10 mouse cellular contexts compared by ENCODE assay signal in the genomic region with DNA sequence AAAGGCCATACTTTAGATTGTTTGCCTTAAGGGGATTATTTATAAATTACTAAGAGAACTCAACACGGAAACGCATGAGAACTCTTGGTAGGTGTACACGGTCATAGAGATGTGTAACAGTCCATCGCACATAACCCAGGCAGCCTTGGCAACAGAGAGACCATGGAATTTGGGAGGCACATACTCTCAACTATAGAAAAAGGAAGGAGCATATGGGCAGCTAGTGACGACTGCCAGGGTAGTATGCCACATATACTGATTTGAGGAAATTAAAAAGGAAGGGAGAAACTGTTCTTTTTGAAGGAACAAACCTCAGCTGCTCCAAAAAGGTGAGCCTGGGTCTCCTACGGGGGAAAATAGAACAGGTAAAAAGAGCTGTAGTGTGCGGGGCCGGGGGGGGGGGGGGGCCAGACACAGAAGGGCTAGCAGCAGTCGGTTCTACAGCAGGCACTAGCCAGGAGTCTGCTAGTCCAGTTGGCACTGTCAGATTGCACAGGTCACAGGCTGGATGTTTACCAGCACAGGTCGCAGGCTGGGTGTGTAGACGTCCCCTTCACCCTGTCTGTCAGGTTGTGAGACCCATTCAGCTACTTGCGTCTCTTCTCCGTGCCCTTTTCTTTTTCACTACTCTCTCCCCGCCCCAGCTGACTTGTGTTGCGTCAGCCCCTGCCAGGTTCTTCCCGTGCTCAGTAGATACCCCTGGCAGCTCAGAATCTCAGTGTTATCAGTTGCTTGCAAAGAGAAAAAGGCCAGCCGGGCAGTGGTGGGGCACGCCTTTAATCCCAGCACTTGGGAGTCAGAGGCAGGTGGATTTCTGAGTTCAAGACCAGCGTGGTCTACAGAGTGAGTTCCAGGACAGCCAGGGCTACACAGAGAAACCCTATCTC. TPM values are rescaled to one million over a fixed set of nuclear protein-coding genes. Genes with fewer than 3 reads are reported as not detected.
A peak's percentile ranks its signal among the peaks of the same experiment; 100 is the strongest.
DNase-seq lines count a peak whose midpoint lies in the region; ATAC-seq lines count a peak whose summit lies in the region.
"Had no signal": no experiment of that assay in that cellular context is flagged by ENCODE, and none has a peak within 500 bp of the region (broad histone marks: within the 10 kb centered on the region; RNA-seq: fewer than 3 reads in every experiment).

No protein-coding gene starts in this region.

- H3K9ac ChIP-seq in midbrain, embryonic 12.5 days (replicated peaks), result 0 out of 2 replicates have a peak overlapping the region, but pooled peaks have one; percentile 5
- no peak overlapping the region for H3K9ac ChIP-seq in midbrain, embryonic 15.5 days
- H3K9ac ChIP-seq in heart, embryonic 15.5 days, result no peak overlapping the region; the same call in 1 of the 2 replicates
- no peak overlapping the region for H3K9ac ChIP-seq in stomach, embryonic 15.5 days

- no peak overlapping the region for H3K4me2 ChIP-seq in midbrain, embryonic 12.5 days (replicated peaks)
- no peak overlapping the region for H3K4me2 ChIP-seq in midbrain, embryonic 15.5 days
- H3K4me2 ChIP-seq in heart, embryonic 15.5 days, result no peak overlapping the region; the same call in 1 of the 2 replicates
- H3K4me2 ChIP-seq in stomach, embryonic 15.5 days, result no peak overlapping the region

- no peak for DNase-seq in frontal cortex, postnatal 14 days (ENCODE audit: low spot score in 2 of 2)
- DNase-seq in adrenal gland, adult 8-10 months, result no peak
- DNase-seq in limb, embryonic 10.5 days (ENCODE audit: low spot score), result no peak
- DNase-seq: thymus, adult 2 months had no signal

- WGBS in midbrain, embryonic 12.5 days, result 62% methylated on average over 17 of the region's 19 CpGs
- WGBS in midbrain, embryonic 15.5 days, result 54% methylated on average over 19 of the region's 19 CpGs
- 53% methylated on average over 19 of the region's 19 CpGs for WGBS in heart, embryonic 15.5 days
- WGBS in stomach, embryonic 15.5 days, result 53% methylated on average over 19 of the region's 19 CpGs
- WGBS in limb, embryonic 10.5 days, result 77% methylated on average over 19 of the region's 19 CpGs

- peak; percentile 27; the same call in 1 of the 2 replicates for ATAC-seq in frontal cortex, adult (ENCODE audit: low TSS enrichment)
- ATAC-seq in midbrain, embryonic 12.5 days (ENCODE audit: low FRiP score, low read depth), result no peak
- no peak for ATAC-seq in midbrain, embryonic 15.5 days (replicated peaks)
- no peak for ATAC-seq in heart, embryonic 15.5 days (replicated peaks; ENCODE audit: insufficient number of reproducible peaks, insufficient read depth, low FRiP score, low read depth)
- ATAC-seq in stomach, embryonic 15.5 days (ENCODE audit: insufficient read depth, low FRiP score, low read depth), result 0 out of 2 replicates have a peak, but pooled peaks have one; percentile 25
- ATAC-seq: hindbrain, postnatal 0 days had no signal

- no peak overlapping the region for H3K4me3 ChIP-seq in midbrain, embryonic 12.5 days
- H3K4me3 ChIP-seq in midbrain, embryonic 15.5 days, result no peak overlapping the region
- no peak overlapping the region for H3K4me3 ChIP-seq in heart, embryonic 15.5 days
- H3K4me3 ChIP-seq in stomach, embryonic 15.5 days (replicated peaks), result no peak overlapping the region
- no peak overlapping the region for H3K4me3 ChIP-seq in limb, embryonic 10.5 days

- H3K36me3 ChIP-seq in midbrain, embryonic 12.5 days, result no peaks in the 10 kb centered on the region
- H3K36me3 ChIP-seq in midbrain, embryonic 15.5 days (replicated peaks), result no peaks in the 10 kb centered on the region
- H3K36me3 ChIP-seq in heart, embryonic 15.5 days, result no peaks in the 10 kb centered on the region
- H3K36me3 ChIP-seq in stomach, embryonic 15.5 days, result no peaks in the 10 kb centered on the region
- H3K36me3 ChIP-seq in limb, embryonic 10.5 days, result peaks cover 16% of the 10 kb centered on the region

- H3K4me1 ChIP-seq in midbrain, embryonic 12.5 days, result peaks cover 77% of the 10 kb centered on the region
- H3K4me1 ChIP-seq in midbrain, embryonic 15.5 days, result peaks cover 71% of the 10 kb centered on the region
- H3K4me1 ChIP-seq in heart, embryonic 15.5 days (replicated peaks), result peaks cover 89% of the 10 kb centered on the region
- H3K4me1 ChIP-seq in stomach, embryonic 15.5 days, result peaks cover 50% of the 10 kb centered on the region
- H3K4me1 ChIP-seq in limb, embryonic 10.5 days, result peaks cover 73% of the 10 kb centered on the region

- H3K27me3 ChIP-seq in midbrain, embryonic 12.5 days, result no peaks in the 10 kb centered on the region
- no peaks in the 10 kb centered on the region for H3K27me3 ChIP-seq in midbrain, embryonic 15.5 days (replicated peaks)
- no peaks in the 10 kb centered on the region for H3K27me3 ChIP-seq in heart, embryonic 15.5 days
- H3K27me3 ChIP-seq in stomach, embryonic 15.5 days (replicated peaks), result no peaks in the 10 kb centered on the region
- H3K27me3 ChIP-seq in limb, embryonic 10.5 days (ENCODE audit: low read depth, poor library complexity, severe bottlenecking), result no peaks in the 10 kb centered on the region

- 0 out of 2 replicates have a peak overlapping the region, but pooled peaks have one; percentile 27 for H3K27ac ChIP-seq in midbrain, embryonic 12.5 days (replicated peaks)
- H3K27ac ChIP-seq in midbrain, embryonic 15.5 days, result no peak overlapping the region
- H3K27ac ChIP-seq in heart, embryonic 15.5 days, result 0 out of 2 replicates have a peak overlapping the region, but pooled peaks have one; percentile 27
- H3K27ac ChIP-seq in stomach, embryonic 15.5 days, result no peak overlapping the region
- H3K27ac ChIP-seq in limb, embryonic 10.5 days, result no peak overlapping the region
- H3K27ac ChIP-seq: hindbrain, postnatal 0 days had no signal

- H3K9me3 ChIP-seq in midbrain, embryonic 12.5 days, result no peaks in the 10 kb centered on the region
- H3K9me3 ChIP-seq in midbrain, embryonic 15.5 days, result no peaks in the 10 kb centered on the region
- H3K9me3 ChIP-seq in heart, embryonic 15.5 days (replicated peaks), result no peaks in the 10 kb centered on the region
- no peaks in the 10 kb centered on the region for H3K9me3 ChIP-seq in stomach, embryonic 15.5 days
- H3K9me3 ChIP-seq in limb, embryonic 10.5 days (replicated peaks), result no peaks in the 10 kb centered on the region

RNA-seq across cellular contexts. Expression of a gene that starts 8.8 kb away (rescaled TPM):
- polyA plus RNA-seq in midbrain, embryonic 12.5 days (2016; fragmentation: Nextera tagmentation; extraction: Ambion mirVana), result 46.0 and 48.4 TPM in 2 replicates
- polyA plus RNA-seq in midbrain, embryonic 15.5 days (2015; fragmentation: Nextera tagmentation; extraction: Ambion mirVana), result 28.3 and 29.2 TPM in 2 replicates
- polyA plus RNA-seq in heart, embryonic 15.5 days (2015; fragmentation: Nextera tagmentation; extraction: Ambion mirVana), result 30.6 and 31.5 TPM in 2 replicates
- polyA plus RNA-seq in stomach, embryonic 15.5 days (2015; fragmentation: Nextera tagmentation; extraction: Ambion mirVana), result 44.3 and 47.6 TPM in 2 replicates
- 10 to 100 TPM; 33.5 to 49.1 (median 44.9) TPM for total RNA-seq in adrenal gland, adult 8-10 months (2022)
- 17.8 and 22.2 TPM in 2 replicates for polyA plus RNA-seq in limb, embryonic 10.5 days (2016; fragmentation: Nextera tagmentation; extraction: Ambion mirVana)

RNA-seq across cellular contexts. Expression of a gene that starts 9.6 kb away (rescaled TPM):
- polyA plus RNA-seq in midbrain, embryonic 12.5 days (2016; fragmentation: Nextera tagmentation; extraction: Ambion mirVana), result 54.2 and 56.5 TPM in 2 replicates
- polyA plus RNA-seq in midbrain, embryonic 15.5 days (2015; fragmentation: Nextera tagmentation; extraction: Ambion mirVana), result 52.0 and 53.8 TPM in 2 replicates
- polyA plus RNA-seq in heart, embryonic 15.5 days (2015; fragmentation: Nextera tagmentation; extraction: Ambion mirVana), result 33.3 and 33.5 TPM in 2 replicates
- polyA plus RNA-seq in stomach, embryonic 15.5 days (2015; fragmentation: Nextera tagmentation; extraction: Ambion mirVana), result 39.6 and 40.3 TPM in 2 replicates
- total RNA-seq in adrenal gland, adult 8-10 months (2022), result 100 to 1,000 TPM in 1 of 4 experiments, 10 to 100 TPM in 3; 54.1 to 103 (median 65.0) TPM
- polyA plus RNA-seq in limb, embryonic 10.5 days (2016; fragmentation: Nextera tagmentation; extraction: Ambion mirVana), result 27.6 and 31.6 TPM in 2 replicates

Comparison
In these comparisons a context has a peak if more than half of its experiments do, and no peak if none do; other contexts are left out.
1. H3K27ac ChIP-seq: peak in midbrain, embryonic 12.5 days (single experiment) and heart, embryonic 15.5 days (single experiment); none in midbrain, embryonic 15.5 days (single experiment), stomach, embryonic 15.5 days (single experiment) and limb, embryonic 10.5 days (single experiment).
2. ATAC-seq: peak in frontal cortex, adult (single experiment) and stomach, embryonic 15.5 days (single experiment); none in midbrain, embryonic 12.5 days (single experiment), midbrain, embryonic 15.5 days (single experiment) and heart, embryonic 15.5 days (single experiment).